Mouse (Mus musculus) embryonic facial prominence, embryonic 10.5 days (tissue): ENCODE data around the gene Arid1b. TPM values are rescaled to one million over a fixed set of nuclear protein-coding genes. Genes with fewer than 3 reads are reported as not detected.

ENCODE experiments used
- DNase-seq: peaks from one replicate; pipeline ENCODE4 v3.0.0-alpha.2; 2017; ENCODE audit warnings: low spot score
- H3K27ac ChIP-seq: fragments of 300-500 bp; sonication (generic); replicated peaks from 2 replicates; pipeline ENCODE4 v1.5.1; 2016; ENCODE audit warnings: mild to moderate bottlenecking
- H3K27me3 ChIP-seq: fragments of 300-500 bp; sonication (generic); replicated peaks from 2 replicates; pipeline ENCODE4 v1.6.1; 2016; ENCODE audit warnings: low read depth, mild to moderate bottlenecking; ENCODE audit not compliant: poor library complexity, severe bottlenecking
- H3K36me3 ChIP-seq: fragments of 300-500 bp; sonication (generic); replicated peaks from 2 replicates; pipeline ENCODE4 v1.6.1; 2016; ENCODE audit warnings: mild to moderate bottlenecking, moderate library complexity
- H3K4me1 ChIP-seq: fragments of 300-500 bp; sonication (generic); 2 replicates; pipeline ENCODE4 v1.6.1; 2016
- H3K4me3 ChIP-seq: fragments of 300-500 bp; sonication (generic); 2 replicates; pipeline ENCODE4 v1.5.1; 2016; ENCODE audit warnings: mild to moderate bottlenecking, moderate library complexity
- H3K9me3 ChIP-seq: fragments of 300-500 bp; sonication (generic); 2 replicates; pipeline ENCODE4 v1.6.1; 2016; ENCODE audit warnings: mild to moderate bottlenecking
- WGBS: fragments of 180-500 bp; shearing (Covaris S2); methylation state at CpG from one replicate; pipeline ENCODE4 v1.1.7; 2016; 5-methylcytosine and 5-hydroxymethylcytosine counted together
- polyA plus RNA-seq: library from polyadenylated mRNA; unstranded; fragments of >200 nt; fragmentation: Nextera tagmentation; extraction: Ambion mirVana; gene quantifications from 2 replicates; pipeline ENCODE4 v1.2.1, GENCODE M21; 2016

The Arid1b gene
- polyA plus RNA-seq, 1 experiment from 2014 or later, result 12.4 TPM

DNA sequence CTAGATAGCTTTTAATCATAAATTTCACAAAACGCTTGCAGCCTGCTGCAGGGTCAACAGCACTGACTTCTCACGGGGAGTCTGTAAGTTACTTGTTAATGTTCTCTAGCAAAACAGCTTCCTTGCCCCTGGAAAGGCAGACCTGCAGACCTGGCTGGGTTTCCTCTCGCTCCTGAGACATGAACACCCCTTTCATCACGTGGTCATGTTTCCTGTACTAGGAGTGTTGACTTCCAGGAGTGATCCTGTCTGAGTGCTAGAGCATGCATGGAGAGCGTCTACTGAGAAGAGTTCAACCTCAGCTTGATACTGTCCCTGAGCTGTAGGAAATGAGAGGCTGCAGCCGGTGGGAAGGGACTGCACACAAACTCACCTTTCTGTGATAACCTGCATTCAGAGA, 233.0 kb downstream of the Arid1b start:
- H3K36me3 ChIP-seq, result no peaks in the 10 kb centered on the region
- no peaks in the 10 kb centered on the region for H3K9me3 ChIP-seq
- 82% methylated on average over 6 of the region's 6 CpGs for WGBS
- no peak overlapping the region for H3K4me3 ChIP-seq
- no peak for DNase-seq
- peaks cover 66% of the 10 kb centered on the region for H3K4me1 ChIP-seq
- H3K27me3 ChIP-seq, result no peaks in the 10 kb centered on the region
- H3K27ac ChIP-seq, result no peak overlapping the region

DNA sequence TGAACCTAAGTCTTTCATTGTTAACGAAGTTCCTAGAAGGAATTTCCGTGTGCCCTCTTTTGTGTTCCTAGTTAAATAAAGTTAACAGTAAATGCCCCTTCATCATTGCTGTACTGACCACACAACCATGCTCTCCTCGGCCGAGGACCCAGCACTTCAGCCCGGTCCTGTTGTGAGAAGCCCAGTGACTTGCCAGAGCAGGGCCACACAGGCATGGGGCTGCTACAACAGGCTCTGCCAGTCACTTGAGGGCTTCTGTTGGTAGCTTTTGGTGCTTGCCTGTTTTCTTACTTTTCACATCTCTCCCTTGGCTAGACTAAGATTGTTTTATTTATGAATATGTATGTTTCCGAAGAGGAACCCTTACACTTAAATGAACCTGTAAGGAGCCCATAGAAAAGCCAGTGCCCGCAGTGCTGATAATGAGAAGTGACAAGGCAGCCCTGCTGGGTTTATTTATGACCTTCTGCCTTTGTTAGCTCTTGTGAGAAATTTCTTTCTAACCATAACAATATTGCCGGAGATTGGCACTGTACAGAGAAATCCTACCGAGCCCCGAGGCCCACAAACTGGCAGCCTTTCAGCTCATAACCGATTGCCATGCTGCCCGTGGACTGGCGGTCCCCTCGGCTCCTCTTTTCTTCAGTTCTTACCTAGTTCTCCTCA, 234.0 kb downstream of the Arid1b start:
- no peak overlapping the region for H3K4me3 ChIP-seq
- H3K9me3 ChIP-seq, result no peaks in the 10 kb centered on the region
- H3K27ac ChIP-seq, result no peak overlapping the region
- 87% methylated on average over 14 of the region's 14 CpGs for WGBS
- H3K36me3 ChIP-seq, result no peaks in the 10 kb centered on the region
- no peak for DNase-seq
- peaks cover 66% of the 10 kb centered on the region for H3K4me1 ChIP-seq
- no peaks in the 10 kb centered on the region for H3K27me3 ChIP-seq

DNA sequence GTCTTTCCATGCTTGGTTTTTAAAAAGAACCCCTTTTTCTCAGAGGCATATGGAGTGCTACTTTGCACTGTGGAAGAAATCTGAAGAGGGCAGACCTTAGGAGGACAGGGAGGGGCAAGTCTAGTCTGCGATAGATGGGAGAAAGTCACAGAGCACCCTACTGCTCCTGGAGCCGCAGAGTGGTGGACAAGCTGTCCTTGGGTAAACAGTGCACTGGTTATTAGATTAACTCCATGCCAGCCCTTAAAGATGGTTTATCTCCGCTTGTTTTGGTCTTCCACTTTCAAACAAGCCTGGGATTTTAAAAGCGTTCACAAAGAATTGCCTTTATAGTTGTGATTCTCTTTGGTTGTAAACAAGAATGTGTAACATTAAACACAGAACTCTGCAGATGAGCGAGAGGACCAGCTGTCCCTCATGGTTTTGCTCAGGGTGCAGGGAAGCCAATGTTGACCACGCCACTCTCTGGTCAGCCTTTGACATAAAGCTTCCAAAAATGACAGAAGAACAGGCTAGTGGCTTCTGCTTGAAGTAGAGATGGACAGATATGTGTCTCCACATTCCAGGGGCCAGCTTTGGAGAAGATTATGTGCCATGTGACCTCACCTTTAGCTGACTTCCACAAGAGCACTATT, 234.6 kb downstream of the Arid1b start:
- H3K27ac ChIP-seq, result no peak overlapping the region

DNA sequence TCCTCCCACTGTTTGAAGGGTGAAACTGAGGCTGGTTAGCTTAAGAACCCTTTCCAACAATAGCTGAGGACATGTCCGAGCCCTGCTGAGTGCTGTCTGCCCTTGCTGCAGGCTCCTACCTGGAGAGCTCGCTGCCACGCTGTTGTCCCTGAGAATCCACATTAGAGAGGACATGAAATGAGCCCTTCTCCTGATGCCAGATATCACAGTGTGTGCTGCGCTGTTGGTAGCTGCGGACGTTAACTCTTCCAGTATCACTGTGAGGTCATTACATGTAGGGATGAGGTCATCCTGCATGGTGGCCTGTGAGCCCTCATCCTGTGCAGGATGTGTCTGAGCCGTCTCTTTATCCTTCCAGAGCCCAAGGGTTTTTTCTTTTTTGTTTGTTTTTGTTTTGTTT, 235.9 kb downstream of the Arid1b start:
- Histone ChIP-seq H3K27ac (no peak overlapping the region), H3K9me3 (no peaks in the 10 kb centered on the region), H3K4me1 (peaks cover 75% of the 10 kb centered on the region), H3K36me3 (no peaks in the 10 kb centered on the region), H3K4me3 (no peak overlapping the region), H3K27me3 (no peaks in the 10 kb centered on the region)
- DNase-seq, result no peak
- WGBS, result 81% methylated on average over 7 of the region's 7 CpGs

More for the DNA sequence above, 234.6 kb downstream of the Arid1b start:
- 82% methylated on average over 6 of the region's 6 CpGs for WGBS
- no peaks in the 10 kb centered on the region for H3K9me3 ChIP-seq
- DNase-seq, result no peak
- no peaks in the 10 kb centered on the region for H3K36me3 ChIP-seq
- no peaks in the 10 kb centered on the region for H3K27me3 ChIP-seq
- peaks cover 64% of the 10 kb centered on the region for H3K4me1 ChIP-seq
- no peak overlapping the region for H3K4me3 ChIP-seq

DNA sequence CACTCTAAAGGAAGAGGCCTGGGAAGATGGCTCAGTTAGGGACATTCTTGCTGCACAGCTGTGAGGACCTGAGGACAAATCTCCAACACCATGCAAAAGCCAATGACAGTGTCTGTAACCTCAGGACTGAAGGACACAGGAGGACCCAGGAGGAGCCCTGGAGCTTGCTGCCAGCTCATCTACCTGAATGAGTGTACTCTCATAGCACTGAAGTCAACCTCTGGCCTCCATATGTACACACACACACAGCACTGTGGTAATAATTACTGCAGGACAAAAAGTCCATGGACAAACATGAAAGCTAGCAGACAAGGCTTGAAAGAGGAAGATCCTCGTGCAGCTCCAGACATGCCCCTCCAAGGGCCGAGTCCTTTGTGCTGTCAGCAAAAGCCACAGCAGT, 238.0 kb downstream of the Arid1b start:
- H3K9me3 ChIP-seq, result no peaks in the 10 kb centered on the region
- no peaks in the 10 kb centered on the region for H3K36me3 ChIP-seq
- no peak overlapping the region for H3K4me3 ChIP-seq
- no peak for DNase-seq
- no peak overlapping the region for H3K27ac ChIP-seq
- 68% methylated on average over 2 of the region's 2 CpGs for WGBS
- H3K4me1 ChIP-seq, result peaks cover 84% of the 10 kb centered on the region
- no peaks in the 10 kb centered on the region for H3K27me3 ChIP-seq

DNA sequence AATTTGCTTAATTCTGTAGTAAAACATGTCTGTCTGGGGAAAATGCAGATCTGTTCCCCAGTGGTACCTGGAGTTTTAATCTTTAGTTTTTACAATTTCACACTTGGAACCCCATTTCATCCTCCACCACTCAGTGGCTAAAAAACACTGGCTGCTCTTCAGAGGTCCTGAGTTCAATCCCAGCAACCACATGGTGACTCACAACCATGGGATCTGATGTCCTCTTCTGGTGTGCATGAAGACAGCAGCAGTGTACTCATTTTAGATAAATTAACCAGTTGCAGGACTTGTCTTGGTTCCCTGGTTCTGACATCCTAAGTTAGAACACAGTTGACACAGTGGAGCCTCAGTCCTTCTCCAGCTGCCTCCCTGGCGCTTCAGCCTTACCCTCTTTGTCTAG, 239.9 kb downstream of the Arid1b start:
- H3K27ac ChIP-seq, result no peak overlapping the region
- no peaks in the 10 kb centered on the region for H3K27me3 ChIP-seq
- peaks cover 82% of the 10 kb centered on the region for H3K4me1 ChIP-seq
- DNase-seq, result no peak
- no peak overlapping the region for H3K4me3 ChIP-seq
- WGBS, result 94% methylated on average over 1 of the region's 1 CpGs
- no peaks in the 10 kb centered on the region for H3K9me3 ChIP-seq
- H3K36me3 ChIP-seq, result no peaks in the 10 kb centered on the region

DNA sequence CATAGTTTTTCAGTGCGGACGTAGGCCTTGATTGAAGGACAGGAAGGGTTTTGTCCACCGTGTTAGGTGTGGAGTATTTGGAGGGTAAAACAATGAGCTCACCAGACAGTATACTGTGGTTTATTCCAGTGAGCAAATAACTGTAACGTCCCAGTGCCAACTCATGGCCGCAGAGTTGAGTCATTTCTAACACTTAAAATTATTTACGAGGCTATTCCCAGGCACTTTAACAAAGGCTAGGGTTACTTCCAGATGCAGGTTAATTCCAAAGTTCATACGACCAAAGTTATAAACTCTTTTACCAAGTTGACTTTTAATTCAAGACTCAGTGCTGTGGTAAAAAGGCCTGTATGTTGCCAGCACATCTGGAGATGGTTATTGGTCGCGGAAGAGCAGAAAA, 240.9 kb downstream of the Arid1b start:
- peaks cover 84% of the 10 kb centered on the region for H3K4me1 ChIP-seq
- WGBS, result 68% methylated on average over 9 of the region's 9 CpGs
- H3K27me3 ChIP-seq, result no peaks in the 10 kb centered on the region
- no peaks in the 10 kb centered on the region for H3K36me3 ChIP-seq
- DNase-seq, result no peak
- H3K27ac ChIP-seq, result peak overlapping the region; percentile 37; the same call in 1 of the 2 replicates
- H3K4me3 ChIP-seq, result no peak overlapping the region
- no peaks in the 10 kb centered on the region for H3K9me3 ChIP-seq

DNA sequence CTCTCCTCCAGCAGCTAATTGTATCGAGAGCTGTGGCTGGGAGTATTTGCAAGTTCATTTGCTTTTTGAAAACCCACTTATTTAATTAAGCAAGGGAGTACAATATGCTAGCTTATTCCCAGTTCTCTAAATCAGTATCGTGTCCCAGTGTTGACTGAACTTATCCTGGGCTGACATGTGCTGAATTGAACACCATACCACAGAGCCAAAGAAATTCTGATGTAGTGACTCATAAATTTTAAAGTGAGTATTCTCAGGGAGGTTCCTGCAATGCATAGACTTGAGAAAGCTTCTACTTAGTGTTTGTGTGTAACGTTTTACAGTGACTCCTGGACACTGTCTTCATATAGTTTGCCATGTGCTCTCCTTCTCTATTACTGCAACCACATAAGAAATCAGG, 243.6 kb downstream of the Arid1b start:
- WGBS, result 74% methylated on average over 3 of the region's 3 CpGs

DNA sequence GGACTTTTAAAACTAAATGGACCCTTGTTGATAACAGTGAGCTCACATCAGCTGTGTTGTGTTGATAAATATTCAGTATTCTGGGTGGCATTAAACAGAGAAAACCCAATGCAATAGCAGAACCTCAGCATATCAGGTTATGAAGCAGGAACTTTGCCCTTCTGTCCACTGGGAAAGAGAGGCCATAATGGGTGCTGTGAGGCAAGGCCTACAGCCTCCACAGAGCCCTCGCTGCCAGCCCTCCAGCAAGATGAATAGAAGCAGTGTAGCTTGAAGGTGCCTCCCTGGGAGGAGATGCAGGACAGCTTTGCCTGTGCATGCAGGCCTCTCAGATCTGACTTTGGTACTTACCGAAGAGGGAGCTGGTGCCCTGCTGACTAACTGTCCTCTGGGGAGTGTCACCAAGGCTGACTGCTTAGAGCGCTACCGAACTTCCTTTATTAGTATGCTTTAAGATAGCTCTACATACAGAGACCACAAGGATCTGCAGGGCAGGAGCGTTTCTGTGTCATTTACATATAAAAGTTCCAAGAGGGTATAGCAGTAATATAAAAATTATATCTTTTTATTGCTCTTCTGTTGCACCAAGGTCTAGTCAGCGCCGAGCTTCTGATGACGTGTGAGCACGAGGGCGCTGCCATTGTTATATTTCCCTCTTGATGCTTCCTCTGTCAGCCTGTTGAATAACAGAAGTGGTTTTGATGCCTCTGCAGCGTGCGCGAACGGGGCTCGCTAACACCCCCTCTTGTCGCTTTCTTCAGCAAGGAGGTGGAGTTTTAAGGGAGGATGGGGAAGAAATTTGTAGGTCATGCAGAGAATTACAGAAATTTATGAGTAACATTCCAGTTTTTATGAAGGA, 244.5 kb downstream of the Arid1b start:
- DNase-seq, result no peak
- Histone ChIP-seq H3K27ac (peak overlapping the region; percentile 20; the same call in 1 of the 2 replicates), H3K4me1 (peaks cover 53% of the 10 kb centered on the region), H3K9me3 (no peaks in the 10 kb centered on the region), H3K27me3 (no peaks in the 10 kb centered on the region), H3K36me3 (peaks cover 9% of the 10 kb centered on the region), H3K4me3 (no peak overlapping the region)
- WGBS, result 77% methylated on average over 16 of the region's 16 CpGs

More for the DNA sequence above, 243.6 kb downstream of the Arid1b start:
- H3K9me3 ChIP-seq, result no peaks in the 10 kb centered on the region
- no peak for DNase-seq
- H3K4me1 ChIP-seq, result peaks cover 57% of the 10 kb centered on the region
- no peak overlapping the region for H3K27ac ChIP-seq
- peaks cover 2% of the 10 kb centered on the region for H3K36me3 ChIP-seq
- no peak overlapping the region for H3K4me3 ChIP-seq
- H3K27me3 ChIP-seq, result no peaks in the 10 kb centered on the region

DNA sequence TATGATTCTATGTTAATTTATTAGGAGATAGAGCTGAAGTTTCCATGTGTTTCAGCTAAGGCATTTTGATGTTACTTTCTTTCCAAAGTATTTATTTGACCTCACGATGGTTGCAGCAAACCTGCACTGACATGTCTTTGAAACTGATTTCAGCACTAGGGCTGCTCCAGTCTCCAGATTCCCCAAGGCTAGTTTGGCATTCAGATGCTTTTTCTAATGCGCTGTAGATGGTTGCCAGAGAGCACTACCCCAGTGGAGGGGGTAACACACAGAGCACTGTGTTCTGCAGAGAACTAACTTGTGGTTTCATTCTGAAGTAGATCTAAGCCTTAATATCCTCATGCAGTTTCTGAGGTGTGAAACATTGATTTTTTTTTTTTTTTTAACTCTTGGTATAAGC, 250.4 kb downstream of the Arid1b start:
- Histone ChIP-seq H3K4me3 (no peak overlapping the region), H3K27ac (no peak overlapping the region), H3K4me1 (peaks cover 26% of the 10 kb centered on the region), H3K9me3 (no peaks in the 10 kb centered on the region), H3K36me3 (peaks cover 29% of the 10 kb centered on the region), H3K27me3 (no peaks in the 10 kb centered on the region)
- no peak for DNase-seq
- 94% methylated on average over 2 of the region's 2 CpGs for WGBS

DNA sequence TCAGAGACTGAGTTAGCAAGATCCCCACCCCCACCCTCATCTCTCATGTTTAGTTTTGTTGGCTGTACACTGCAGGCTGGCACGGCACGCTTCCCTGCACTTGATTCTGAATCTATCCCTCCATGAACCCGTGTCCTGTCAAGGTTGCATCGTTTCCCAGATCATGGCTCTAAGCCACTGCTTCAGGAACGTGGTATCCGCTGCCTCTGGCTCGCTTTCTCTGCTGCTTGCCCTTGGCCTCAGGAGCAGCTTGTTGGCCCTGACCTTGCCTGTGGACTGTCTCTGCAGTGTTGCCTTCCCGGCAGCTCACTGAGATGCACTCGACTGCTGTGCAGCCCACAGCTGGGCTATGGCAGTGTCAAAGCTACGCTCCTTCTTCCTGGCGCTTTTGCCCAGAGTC, 252.6 kb downstream of the Arid1b start:
- whole genome bisulfite sequencing, result 90% methylated on average over 11 of the region's 11 CpGs

DNA sequence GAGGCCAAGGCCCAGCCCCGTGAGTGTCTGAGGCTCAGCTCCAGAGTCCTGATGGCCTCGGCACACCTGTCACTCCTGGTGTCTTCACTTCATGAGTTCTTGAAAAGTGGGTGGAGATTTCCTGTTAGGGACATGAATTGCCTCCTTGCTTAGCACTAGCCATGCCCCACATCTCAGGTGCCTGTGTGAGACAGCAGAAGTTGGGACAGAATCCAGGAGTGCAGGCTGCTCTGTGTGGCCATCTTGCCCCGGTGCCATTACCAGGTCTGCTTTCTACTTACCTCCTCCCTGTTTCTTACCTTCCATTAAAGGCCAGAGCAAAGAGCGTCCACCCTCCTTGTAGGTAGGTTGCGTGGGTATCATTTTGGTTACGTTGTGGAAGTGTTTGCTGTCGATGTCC, 253.1 kb downstream of the Arid1b start:
- peaks cover 41% of the 10 kb centered on the region for H3K36me3 ChIP-seq
- no peak overlapping the region for H3K4me3 ChIP-seq
- WGBS, result 94% methylated on average over 7 of the region's 7 CpGs
- no peaks in the 10 kb centered on the region for H3K27me3 ChIP-seq
- DNase-seq, result no peak
- H3K4me1 ChIP-seq, result peaks cover 25% of the 10 kb centered on the region
- no peaks in the 10 kb centered on the region for H3K9me3 ChIP-seq
- H3K27ac ChIP-seq, result no peak overlapping the region

More for the DNA sequence above, 252.6 kb downstream of the Arid1b start:
- H3K36me3 ChIP-seq, result peaks cover 41% of the 10 kb centered on the region
- H3K4me1 ChIP-seq, result peaks cover 25% of the 10 kb centered on the region
- H3K9me3 ChIP-seq, result no peaks in the 10 kb centered on the region
- H3K4me3 ChIP-seq, result no peak overlapping the region
- no peaks in the 10 kb centered on the region for H3K27me3 ChIP-seq
- no peak for DNase-seq
- H3K27ac ChIP-seq, result no peak overlapping the region
